Mouse (Mus musculus) limb, embryonic 12.5 days (tissue): Measurements from ENCODE around the gene 4930578C19Rik. TPM values are rescaled to one million over a fixed set of nuclear protein-coding genes. Genes with fewer than 3 reads are reported as not detected.
"Not testable (repeated sequence)": the region's sequence is repeated elsewhere in the genome, so short reads cannot be mapped to it uniquely, and the experiment has no call there.

Experiments
- ATAC-seq: fragments of 200-750 bp; cut with Nextera tagmentation; 2 replicates; pipeline ENCODE4 v1.8.0; 2017; ENCODE audit warnings: low read depth, moderate TSS enrichment; ENCODE audit not compliant: insufficient number of reproducible peaks, insufficient read depth, low FRiP score, low TSS enrichment
- H3K27ac ChIP-seq: fragments of 300-500 bp; sonication (generic); 2 replicates; pipeline ENCODE4 v1.5.1; 2016; ENCODE audit warnings: mild to moderate bottlenecking, moderate library complexity
- H3K27me3 ChIP-seq: fragments of 300-500 bp; sonication (generic); 2 replicates; pipeline ENCODE4 v1.6.1; 2016; ENCODE audit warnings: mild to moderate bottlenecking, moderate library complexity
- H3K36me3 ChIP-seq: fragments of 300-500 bp; sonication (generic); 2 replicates; pipeline ENCODE4 v1.6.1; 2016; ENCODE audit warnings: mild to moderate bottlenecking, moderate library complexity
- H3K4me1 ChIP-seq: fragments of 300-500 bp; sonication (generic); replicated peaks from 2 replicates; pipeline ENCODE4 v1.6.1; 2016
- H3K4me2 ChIP-seq: fragments of 300-500 bp; sonication (generic); 2 replicates; pipeline ENCODE4 v1.6.1; 2016; ENCODE audit warnings: mild to moderate bottlenecking, moderate library complexity
- H3K4me3 ChIP-seq: fragments of 300-500 bp; sonication (generic); replicated peaks from 2 replicates; pipeline ENCODE4 v1.5.1; 2016; ENCODE audit warnings: mild to moderate bottlenecking
- H3K9ac ChIP-seq: fragments of 300-500 bp; sonication (generic); replicated peaks from 2 replicates; pipeline ENCODE4 v1.6.1; 2016; ENCODE audit warnings: mild to moderate bottlenecking, moderate library complexity
- H3K9me3 ChIP-seq: fragments of 300-500 bp; sonication (generic); 2 replicates; pipeline ENCODE4 v1.6.1; 2016; ENCODE audit warnings: mild to moderate bottlenecking, moderate library complexity
- WGBS: fragments of 180-500 bp; shearing (Covaris S2); methylation state at CpG from one replicate; pipeline ENCODE4 v1.1.7; 2016; 5-methylcytosine and 5-hydroxymethylcytosine counted together
- polyA plus RNA-seq: library from polyadenylated mRNA; unstranded; fragments of >200 nt; fragmentation: Nextera tagmentation; extraction: Ambion mirVana; gene quantifications from 2 replicates; pipeline ENCODE4 v1.2.1, GENCODE M21; 2016

The 4930578C19Rik gene
- polyA plus RNA-seq, 1 experiment from 2014 or later = 0.59 TPM

DNA sequence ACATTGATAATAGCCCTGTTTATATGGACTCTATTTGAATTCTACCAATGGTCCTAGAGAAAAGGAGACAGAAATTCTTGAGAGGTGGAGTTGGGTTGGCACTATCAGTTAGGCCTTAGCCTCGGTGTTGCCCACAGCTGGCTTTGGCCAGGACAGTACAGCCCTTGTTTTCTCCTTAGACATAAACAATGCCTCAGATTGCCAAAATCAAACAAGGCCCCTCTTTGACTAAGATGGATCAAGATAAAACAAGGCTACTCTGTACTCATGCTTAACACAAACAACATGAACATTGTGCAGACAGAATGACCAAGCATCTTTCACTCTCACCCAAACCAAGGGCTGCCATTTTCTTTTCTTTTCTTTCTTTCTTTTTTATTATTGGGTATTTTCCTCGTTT is 51.6 kb downstream of the 4930578C19Rik start:
- H3K4me1 ChIP-seq = no peaks in the 10 kb centered on the region
- H3K9me3 ChIP-seq = no peaks in the 10 kb centered on the region
- no peak overlapping the region for H3K4me3 ChIP-seq
- H3K27me3 ChIP-seq = no peaks in the 10 kb centered on the region
- no peak overlapping the region for H3K4me2 ChIP-seq
- H3K9ac ChIP-seq = no peak overlapping the region
- H3K27ac ChIP-seq = no peak overlapping the region
- H3K36me3 ChIP-seq = no peaks in the 10 kb centered on the region
- ATAC-seq = no peak
- WGBS = 63% methylated on average over 2 of the region's 2 CpGs

DNA sequence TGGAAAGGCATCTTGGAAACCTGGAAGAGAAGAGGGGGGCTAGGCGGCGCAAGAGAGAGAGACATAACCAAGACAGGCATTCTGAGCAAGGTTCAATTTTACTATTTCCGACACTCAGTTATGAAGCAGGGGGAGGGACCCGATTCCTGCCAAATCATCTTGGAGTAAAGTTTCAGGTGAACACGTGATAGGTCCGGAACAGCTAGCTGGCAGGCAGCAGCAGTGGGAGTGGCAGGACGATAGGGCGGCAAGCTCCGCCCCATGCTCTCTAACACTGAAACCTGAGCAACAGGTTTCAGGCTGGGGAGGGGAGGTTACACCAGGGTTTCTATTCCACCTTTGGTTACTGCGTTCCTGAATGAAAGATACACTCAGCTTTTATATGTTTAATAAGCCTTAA is 58.9 kb downstream of the 4930578C19Rik start:
- Histone ChIP-seq H3K9ac (no peak overlapping the region), H3K9me3 (no peaks in the 10 kb centered on the region), H3K27me3 (no peaks in the 10 kb centered on the region), H3K4me3 (no peak overlapping the region), H3K4me1 (no peaks in the 10 kb centered on the region), H3K27ac (no peak overlapping the region), H3K36me3 (no peaks in the 10 kb centered on the region), H3K4me2 (no peak overlapping the region)
- 51% methylated on average over 10 of the region's 10 CpGs for WGBS
- no peak for ATAC-seq

DNA sequence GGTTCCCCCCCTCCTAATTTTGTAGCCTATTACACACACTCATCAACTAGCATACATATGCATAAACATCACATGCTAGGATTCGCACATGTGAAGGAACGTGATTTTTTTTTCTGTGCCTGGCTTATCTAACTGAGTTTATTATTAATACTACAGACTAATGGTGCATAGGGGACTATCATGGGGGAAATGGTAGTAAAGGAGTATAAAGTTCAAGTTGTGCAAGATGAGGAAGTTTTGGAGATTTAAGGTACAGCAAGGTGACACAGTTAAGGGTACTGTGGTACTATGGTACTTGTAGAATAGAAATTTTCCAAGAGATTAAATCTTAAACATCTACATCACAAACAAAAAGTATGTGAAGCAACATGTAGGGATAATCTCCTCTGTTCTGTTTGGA is 64.5 kb downstream of the 4930578C19Rik start:
- Histone ChIP-seq H3K9me3 (no peaks in the 10 kb centered on the region), H3K4me1 (no peaks in the 10 kb centered on the region), H3K27ac (no peak overlapping the region), H3K4me2 (no peak overlapping the region), H3K27me3 (no peaks in the 10 kb centered on the region), H3K9ac (no peak overlapping the region), H3K4me3 (no peak overlapping the region), H3K36me3 (no peaks in the 10 kb centered on the region)
- 94% methylated on average over 2 of the region's 2 CpGs for WGBS
- no peak for ATAC-seq

DNA sequence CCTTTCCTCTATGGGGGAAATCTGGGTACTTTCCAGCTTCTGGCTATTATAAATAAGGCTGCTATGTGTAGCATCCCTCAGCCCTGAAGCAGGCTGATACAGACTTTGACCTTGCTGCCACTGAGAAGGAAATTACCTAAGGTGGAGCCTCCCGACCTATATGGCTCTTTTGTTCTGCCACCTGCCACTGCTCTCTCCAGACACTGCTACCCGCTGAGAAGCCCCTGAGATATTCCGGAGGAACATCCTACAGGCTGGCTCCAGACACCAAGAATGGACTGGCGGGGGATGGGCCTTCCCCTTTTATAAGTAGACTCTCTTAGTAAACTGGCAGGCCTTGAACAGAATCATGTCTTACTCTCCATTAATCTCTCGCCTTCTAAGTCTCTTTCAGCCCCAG is 77.0 kb downstream of the 4930578C19Rik start:
- 84% methylated on average over 5 of the region's 5 CpGs for WGBS
- H3K36me3 ChIP-seq, H3K4me3 ChIP-seq, H3K9ac ChIP-seq, H3K27ac ChIP-seq, H3K9me3 ChIP-seq, H3K4me2 ChIP-seq, ATAC-seq, H3K27me3 ChIP-seq, H3K4me1 ChIP-seq: not testable (repeated sequence)
